Mouse (Mus musculus) T-cell, adult 66 days (primary cell): ENCODE data around the gene Cipc. TPM values are rescaled to one million over a fixed set of nuclear protein-coding genes. Genes with fewer than 3 reads are reported as not detected.

Experiments used
- total RNA-seq, 2 experiments: library from RNA; stranded (reverse); gene quantifications; 3 replicates in 1 of 2; 4 replicates in 1 of 2; pipeline ENCODE4 v1.2.4; 2023

The Cipc gene
- 10 to 100 TPM; 24.4 to 29.0 TPM for total RNA-seq

DNA sequence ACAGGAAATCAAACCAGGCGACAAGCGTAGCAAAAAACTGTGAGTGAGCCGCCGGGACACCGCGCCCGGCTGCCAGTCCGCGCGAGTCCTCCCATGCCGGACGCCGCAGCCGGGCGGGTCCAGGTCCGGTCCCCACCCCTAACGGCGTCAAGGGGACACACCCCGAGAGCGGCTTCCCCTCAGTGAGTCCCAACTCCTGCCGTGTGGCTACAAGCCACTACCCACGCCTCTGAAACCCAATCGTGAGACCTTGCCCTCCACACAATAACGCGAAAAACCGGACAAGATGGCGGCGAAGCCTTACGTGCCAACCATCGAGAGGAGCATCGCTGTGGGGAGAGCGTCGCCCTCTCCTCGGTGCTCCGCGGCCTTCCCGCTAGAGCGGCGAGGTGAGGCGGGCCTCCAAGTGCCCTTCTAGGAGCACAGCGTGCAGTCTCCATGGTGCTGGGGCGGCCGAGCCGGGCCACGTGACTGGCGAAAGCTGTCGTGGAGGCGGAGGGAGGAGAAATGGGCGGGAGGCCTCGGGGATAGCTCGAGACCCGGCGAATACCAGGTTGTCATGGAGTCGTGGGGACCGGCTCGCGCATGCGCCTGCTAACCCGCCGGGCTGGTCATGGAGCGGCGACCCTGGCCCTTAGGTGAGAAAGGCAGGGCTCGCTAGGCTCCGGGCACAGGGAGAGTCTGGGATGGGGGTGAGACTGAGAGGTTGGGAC, at the start of gene Cipc:
TSS of gene Cipc (plus strand) at position 182 of the 713 bp plus-strand sequence.

DNA sequence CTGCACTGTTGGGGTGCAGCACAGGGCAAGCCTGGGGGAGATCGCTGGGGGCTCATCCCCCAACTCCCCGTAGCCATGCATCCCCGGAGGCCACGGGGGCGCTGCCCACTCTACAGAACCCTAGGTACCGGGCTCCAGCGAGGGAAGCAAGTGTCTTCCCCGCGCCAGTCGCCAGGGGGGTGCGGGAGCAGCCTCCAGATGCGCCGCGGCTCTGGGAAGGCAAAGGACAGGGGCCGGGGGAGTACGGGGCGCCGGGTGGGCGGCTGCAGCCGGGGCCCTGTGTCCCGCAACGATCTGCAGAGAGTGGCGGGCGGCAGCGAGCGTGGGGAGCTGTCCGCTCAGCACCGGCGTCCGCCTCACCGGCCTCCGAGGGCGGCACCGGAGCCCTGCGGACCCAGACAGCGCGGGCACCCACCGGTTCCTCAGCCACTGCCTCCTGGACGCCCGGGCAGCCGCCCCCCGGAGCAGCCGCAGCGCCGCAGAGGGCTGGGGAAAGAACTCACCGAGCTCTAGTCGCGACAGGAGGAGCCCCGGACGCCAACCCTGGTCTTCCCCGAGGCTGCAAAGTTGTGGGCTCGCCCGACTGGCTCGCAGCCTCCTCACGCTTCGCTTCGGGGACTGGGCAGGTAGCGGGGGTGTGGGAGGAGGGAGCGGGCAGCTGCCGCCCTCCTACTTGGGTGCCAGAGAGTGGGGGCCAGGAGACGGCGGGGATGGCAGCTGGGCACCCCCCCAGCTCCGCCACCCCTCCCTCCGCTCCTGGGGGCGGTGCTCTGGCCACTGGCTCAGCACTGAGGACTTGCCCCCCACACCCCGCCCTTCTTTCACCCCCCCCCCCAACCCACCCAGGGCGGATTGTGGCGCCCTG, 43.3 kb downstream of the Cipc start, which contains the start of gene Zdhhc22:
TSS of gene Zdhhc22 (minus strand) at position 541 of the 865 bp plus-strand sequence.

Other genes with a start within 250 kb of the Cipc start
- gene Angel1, start 220.6 kb upstream of the Cipc start, total RNA-seq = 10 to 100 TPM in 1 of 2 experiments, 1 to 10 TPM in 1; 9.0 to 10.6 TPM
- not detected for gene Lrrc74a, start 212.7 kb upstream of the Cipc start, total RNA-seq
- 10 to 100 TPM; 63.4 to 68.1 TPM for gene Irf2bpl, start 62.2 kb upstream of the Cipc start, total RNA-seq
- not detected for gene Zdhhc22, start 43.4 kb downstream of the Cipc start, total RNA-seq
- not detected for gene Tmem63c, start 74.3 kb downstream of the Cipc start, total RNA-seq
- under 1 TPM in 1 of 2 experiments, not detected in 1; 0.71 TPM for gene Ngb, start 155.5 kb downstream of the Cipc start, total RNA-seq
- gene Gstz1, start 200.1 kb downstream of the Cipc start, total RNA-seq = 10 to 100 TPM; 12.9 to 14.3 TPM
- gene Pomt2, start 200.9 kb downstream of the Cipc start, total RNA-seq = 1 to 10 TPM; 6.6 to 6.8 TPM